Mouse (Mus musculus): Measurements from ENCODE around the gene Sik3. TPM values are rescaled to one million over a fixed set of nuclear protein-coding genes. Genes with fewer than 3 reads are reported as not detected.
A peak's percentile ranks its signal among the peaks of the same experiment; 100 is the strongest.

Sik3 gene
- polyA plus RNA-seq, 2 experiments: 13.7 to 23.9 TPM

DNA sequence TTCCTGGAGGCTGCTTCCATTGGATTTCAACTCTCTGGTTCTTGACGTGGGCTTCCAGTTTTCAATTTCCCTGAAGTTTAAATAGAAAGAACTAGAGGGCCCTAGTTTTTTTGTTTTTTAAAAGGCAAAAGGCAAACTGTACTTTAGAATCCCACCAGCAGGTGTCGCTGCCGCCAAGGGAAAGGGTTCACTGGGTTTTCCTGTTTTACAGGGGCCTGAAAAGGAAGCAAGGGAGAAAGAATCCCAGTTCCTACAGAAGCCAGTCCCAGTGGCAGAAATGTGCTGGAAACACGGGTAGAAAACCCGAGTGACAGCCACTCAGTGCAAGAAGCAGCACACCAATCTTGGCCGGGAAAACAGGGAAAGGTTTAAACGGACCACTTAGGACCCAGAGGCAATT lies 8.9 kb upstream of the Sik3 start:
- no peak overlapping the region for H3K9ac ChIP-seq (ENCODE audit: low read depth, low read length, severe bottlenecking)

DNA sequence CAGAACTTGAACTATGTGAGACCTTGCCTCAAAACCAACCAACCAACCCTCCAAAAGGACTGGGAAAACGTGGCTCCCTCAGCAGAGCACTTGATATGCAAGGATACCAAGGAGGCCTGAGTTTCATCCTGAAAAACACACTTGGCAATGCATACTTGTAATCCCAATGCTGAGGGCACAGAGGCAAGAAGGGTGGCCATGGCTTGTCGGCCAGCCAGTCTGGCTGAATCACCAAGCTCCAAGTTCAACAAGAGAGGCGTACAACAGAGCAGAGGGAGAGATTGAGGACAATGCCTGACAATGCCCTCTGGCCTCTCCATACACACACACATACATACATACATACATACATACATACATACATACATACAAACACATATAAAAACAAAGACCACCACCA lies 8.1 kb upstream of the Sik3 start:
- Histone ChIP-seq H3K9ac (ENCODE audit: low read depth, low read length, severe bottlenecking) (no peak overlapping the region), H3K27ac (replicated peaks; ENCODE audit: low read depth, low read length) (no peak overlapping the region), H3K9me3 (ENCODE audit: control insufficient read depth, low read length) (no peaks in the 10 kb centered on the region), H3K4me1 (ENCODE audit: control insufficient read depth, insufficient read depth, low read length) (0 out of 2 replicates have a peak, but pooled peaks cover 2% of the 10 kb centered on the region), H3K27me3 (ENCODE audit: control insufficient read depth, insufficient read depth, low read length) (no peaks in the 10 kb centered on the region), H3K4me2 (replicated peaks; ENCODE audit: low read depth, low read length, severe bottlenecking) (no peak overlapping the region), H3K4me3 (replicated peaks; ENCODE audit: low read length) (no peak overlapping the region), H3K36me3 (ENCODE audit: control insufficient read depth, insufficient read depth, low read length) (no peaks in the 10 kb centered on the region)
- WGBS: 66% methylated on average over 3 of the region's 3 CpGs
- ATAC-seq (ENCODE audit: low FRiP score, low read depth) (no peak), DNase-seq (ENCODE audit: low spot score) (no peak)
- no peak for TF ChIP-seq POLR2A (IDR thresholded peaks at IDR 0.05; ENCODE audit: borderline replicate concordance, extremely low read depth, insufficient read depth, insufficient read length)

More for the DNA sequence above, 8.9 kb upstream of the Sik3 start:
- H3K4me1 ChIP-seq (ENCODE audit: control insufficient read depth, insufficient read depth, low read length): 0 out of 2 replicates have a peak, but pooled peaks cover 2% of the 10 kb centered on the region
- ATAC-seq (ENCODE audit: low FRiP score, low read depth): peak; percentile 34; the same call in 1 of the 2 replicates
- H3K4me3 ChIP-seq (replicated peaks; ENCODE audit: low read length): no peak overlapping the region
- no peak for TF ChIP-seq POLR2A (IDR thresholded peaks at IDR 0.05; ENCODE audit: borderline replicate concordance, extremely low read depth, insufficient read depth, insufficient read length)
- DNase-seq (ENCODE audit: low spot score): peak; percentile 88
- H3K9me3 ChIP-seq (ENCODE audit: control insufficient read depth, low read length): no peaks in the 10 kb centered on the region
- no peaks in the 10 kb centered on the region for H3K36me3 ChIP-seq (ENCODE audit: control insufficient read depth, insufficient read depth, low read length)
- no peak overlapping the region for H3K27ac ChIP-seq (replicated peaks; ENCODE audit: low read depth, low read length)
- 9% methylated on average over 7 of the region's 7 CpGs for WGBS
- H3K27me3 ChIP-seq (ENCODE audit: control insufficient read depth, insufficient read depth, low read length): no peaks in the 10 kb centered on the region
- no peak overlapping the region for H3K4me2 ChIP-seq (replicated peaks; ENCODE audit: low read depth, low read length, severe bottlenecking)

DNA sequence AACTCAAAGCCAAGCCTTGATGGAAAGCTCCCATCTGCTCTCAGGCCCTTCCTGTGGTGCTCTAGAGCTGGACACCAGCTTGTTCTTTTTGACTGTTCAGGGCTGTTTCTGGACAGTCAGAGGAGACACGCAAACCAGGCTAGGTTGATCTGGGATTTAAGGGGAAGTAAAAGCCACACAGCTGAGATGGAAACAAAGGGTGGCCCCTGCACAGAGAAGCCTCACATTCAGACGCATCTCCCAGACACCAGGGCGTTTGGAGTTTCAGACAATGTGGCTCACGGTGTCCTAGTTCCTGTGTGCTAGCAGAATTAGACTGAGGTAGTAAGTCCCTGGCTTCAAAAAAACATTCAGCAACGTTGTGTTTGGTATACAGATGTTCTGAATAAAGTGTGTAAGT lies 6.4 kb upstream of the Sik3 start:
- no peak for DNase-seq (ENCODE audit: low spot score)
- Histone ChIP-seq H3K9me3 (ENCODE audit: control insufficient read depth, low read length) (no peaks in the 10 kb centered on the region), H3K4me2 (replicated peaks; ENCODE audit: low read depth, low read length, severe bottlenecking) (no peak overlapping the region), H3K36me3 (ENCODE audit: control insufficient read depth, insufficient read depth, low read length) (no peaks in the 10 kb centered on the region), H3K27ac (replicated peaks; ENCODE audit: low read depth, low read length) (no peak overlapping the region), H3K27me3 (ENCODE audit: control insufficient read depth, insufficient read depth, low read length) (no peaks in the 10 kb centered on the region), H3K9ac (ENCODE audit: low read depth, low read length, severe bottlenecking) (no peak overlapping the region), H3K4me3 (replicated peaks; ENCODE audit: low read length) (no peak overlapping the region), H3K4me1 (ENCODE audit: control insufficient read depth, insufficient read depth, low read length) (0 out of 2 replicates have a peak, but pooled peaks cover 2% of the 10 kb centered on the region)
- no peak for ATAC-seq (ENCODE audit: low FRiP score, low read depth)
- no peak for TF ChIP-seq POLR2A (IDR thresholded peaks at IDR 0.05; ENCODE audit: borderline replicate concordance, extremely low read depth, insufficient read depth, insufficient read length)
- WGBS: 78% methylated on average over 5 of the region's 5 CpGs

DNA sequence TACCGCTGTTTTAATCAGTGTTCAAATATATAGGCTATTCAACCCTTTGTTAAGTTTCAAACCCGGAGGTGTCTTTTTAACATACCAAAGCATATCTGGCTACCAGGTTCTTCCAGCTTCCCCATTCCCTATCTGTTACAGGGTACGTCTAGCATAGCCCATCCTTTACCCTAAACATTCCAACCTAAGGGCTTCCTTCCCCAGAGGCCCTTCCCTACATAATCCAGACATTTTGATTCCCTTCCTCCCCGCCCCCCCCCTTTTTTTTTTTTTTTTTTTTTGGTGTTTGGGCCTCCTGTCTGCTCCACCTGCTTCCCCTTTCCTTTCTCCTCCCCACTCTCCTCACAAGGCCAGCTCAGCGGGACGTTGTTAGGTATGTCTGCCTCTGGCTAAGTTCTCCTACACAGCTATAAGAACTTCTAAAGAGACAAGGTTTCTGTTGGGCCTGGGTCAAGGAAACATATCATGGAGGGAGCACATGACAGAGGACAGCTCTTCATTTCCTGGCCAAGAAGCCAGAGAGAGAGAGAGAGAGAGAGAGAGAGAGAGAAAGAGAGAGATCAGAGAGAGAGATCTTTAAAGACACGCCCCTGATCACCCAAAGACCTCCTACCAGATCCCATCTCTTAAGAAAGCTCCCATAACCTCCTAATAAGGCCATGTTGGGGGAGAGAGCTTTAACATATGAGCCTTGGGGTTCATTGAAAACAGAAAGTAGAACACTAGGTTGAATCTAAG lies 3.5 kb upstream of the Sik3 start:
- Histone ChIP-seq H3K9me3 (ENCODE audit: control insufficient read depth, low read length) (no peaks in the 10 kb centered on the region), H3K27ac (replicated peaks; ENCODE audit: low read depth, low read length) (no peak overlapping the region), H3K4me1 (ENCODE audit: control insufficient read depth, insufficient read depth, low read length) (peaks cover 11% of the 10 kb centered on the region), H3K4me3 (replicated peaks; ENCODE audit: low read length) (no peak overlapping the region), H3K27me3 (ENCODE audit: control insufficient read depth, insufficient read depth, low read length) (no peaks in the 10 kb centered on the region), H3K36me3 (ENCODE audit: control insufficient read depth, insufficient read depth, low read length) (no peaks in the 10 kb centered on the region), H3K4me2 (replicated peaks; ENCODE audit: low read depth, low read length, severe bottlenecking) (no peak overlapping the region), H3K9ac (ENCODE audit: low read depth, low read length, severe bottlenecking) (no peak overlapping the region)
- DNase-seq (ENCODE audit: low spot score) (no peak), ATAC-seq (ENCODE audit: low FRiP score, low read depth) (no peak)
- TF ChIP-seq POLR2A (IDR thresholded peaks at IDR 0.05; ENCODE audit: borderline replicate concordance, extremely low read depth, insufficient read depth, insufficient read length): no peak
- 50% methylated on average over 7 of the region's 7 CpGs for WGBS

DNA sequence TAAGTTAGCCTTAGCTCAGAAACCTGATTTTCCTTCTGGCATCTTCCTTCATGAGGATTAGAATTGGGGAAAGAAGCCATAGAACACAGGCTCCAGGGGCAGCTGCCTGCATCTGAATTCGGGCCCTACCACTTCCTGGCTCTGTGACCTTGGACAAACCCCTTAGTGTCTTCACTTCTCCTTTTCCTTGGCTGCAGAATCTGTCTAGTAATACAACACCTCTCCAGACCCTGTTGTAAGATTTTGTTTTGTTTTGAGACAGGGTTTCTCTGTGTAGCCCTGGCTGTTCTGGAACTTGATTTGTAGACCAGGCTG lies 3.0 kb upstream of the Sik3 start:
- Histone ChIP-seq H3K27ac (replicated peaks; ENCODE audit: low read depth, low read length) (no peak overlapping the region), H3K4me3 (replicated peaks; ENCODE audit: low read length) (no peak overlapping the region), H3K4me2 (replicated peaks; ENCODE audit: low read depth, low read length, severe bottlenecking) (no peak overlapping the region), H3K9me3 (ENCODE audit: control insufficient read depth, low read length) (no peaks in the 10 kb centered on the region), H3K4me1 (ENCODE audit: control insufficient read depth, insufficient read depth, low read length) (peaks cover 16% of the 10 kb centered on the region), H3K9ac (ENCODE audit: low read depth, low read length, severe bottlenecking) (no peak overlapping the region), H3K27me3 (ENCODE audit: control insufficient read depth, insufficient read depth, low read length) (no peaks in the 10 kb centered on the region), H3K36me3 (ENCODE audit: control insufficient read depth, insufficient read depth, low read length) (no peaks in the 10 kb centered on the region)
- DNase-seq (ENCODE audit: low spot score) (no peak), ATAC-seq (ENCODE audit: low FRiP score, low read depth) (no peak)
- TF ChIP-seq POLR2A (IDR thresholded peaks at IDR 0.05; ENCODE audit: borderline replicate concordance, extremely low read depth, insufficient read depth, insufficient read length): no peak
- 58% methylated on average over 1 of the region's 1 CpGs for WGBS
